Mouse (Mus musculus) adrenal gland, adult 2 months (tissue): Measurements from ENCODE around the gene Orm1. TPM values are rescaled to one million over a fixed set of nuclear protein-coding genes. Genes with fewer than 3 reads are reported as not detected.
A peak's percentile ranks its signal among the peaks of the same experiment; 100 is the strongest.

Experiments
- DNase-seq: peaks from one replicate; pipeline ENCODE4 v3.0.0; 2021
- long read RNA-seq: library from polyadenylated mRNA; stranded (forward); transcript quantifications from one replicate; pipeline ENCODE4 v2.0.0, GENCODE M21; 2021
- polyA plus RNA-seq: library from polyadenylated mRNA; depleted of rRNA; stranded (reverse); fragments of >200 nt; gene quantifications from 2 replicates; pipeline ENCODE4 v1.2.3, GENCODE M21; 2012; rRNA removed
- total RNA-seq, 2 experiments: library from RNA; stranded (reverse); gene quantifications; 2 replicates each; pipeline ENCODE4 v1.2.3; 2021

The Orm1 gene
- total RNA-seq, result 10 to 100 TPM; 38.2 to 61.8 TPM
- polyA plus RNA-seq, result 13.8 and 18.0 TPM in 2 replicates
- long read RNA-seq, transcript Orm1-201 (6 exons, 775 nt), result major isoform, 20 of 27 reads
- long read RNA-seq, partial matches to known transcripts, result 6 of 27 reads
- long read RNA-seq, other reads (novel, unspliced or antisense), result 1 of 27 reads

- peak; percentile 77 for DNase-seq
These were observed at the start of gene Orm1 for GRCm38 (mm10) chr4:63344295-63344694. Gene Orm1 (plus strand): TSS chr4:63344560.

DNA sequence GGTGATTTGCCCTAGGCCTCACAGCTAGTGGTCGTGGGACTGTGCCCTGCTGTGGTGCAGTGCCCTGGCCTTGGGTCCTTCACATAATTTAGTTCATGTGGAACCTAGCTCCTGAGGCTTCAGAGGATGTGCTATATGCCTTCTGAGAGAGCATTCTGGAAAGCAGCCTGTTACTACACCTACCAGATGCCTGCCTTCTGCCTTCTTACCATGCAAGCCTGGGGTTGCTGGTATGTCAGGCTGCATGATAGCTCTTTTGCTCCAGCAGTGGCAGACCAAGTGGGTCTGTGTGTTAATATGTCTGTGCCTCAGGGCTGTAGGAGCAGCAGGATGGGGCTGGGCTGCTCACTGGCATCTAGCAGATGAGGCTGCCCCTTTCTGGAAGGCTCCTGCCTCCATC, 48.7 kb upstream of the Orm1 start:
- DNase-seq, result no peak

DNA sequence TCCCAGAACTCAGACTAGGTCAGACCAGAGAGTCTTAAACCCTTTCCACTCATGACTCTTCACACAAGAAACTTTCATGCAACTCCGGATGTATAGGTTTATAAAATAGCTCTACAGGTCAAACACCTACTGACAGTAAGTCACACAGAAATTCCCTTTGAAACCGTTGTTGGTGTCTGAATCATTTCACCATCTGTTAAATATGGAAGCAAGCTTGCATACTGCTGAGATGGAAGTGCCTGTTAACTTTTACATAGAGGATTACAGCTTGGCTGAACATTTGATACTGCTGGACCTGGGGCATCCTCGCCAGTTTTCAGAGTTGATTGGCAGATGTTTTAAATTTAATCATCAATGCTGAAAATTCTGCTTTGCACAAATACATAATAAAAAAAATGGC, 48.1 kb upstream of the Orm1 start:
- DNase-seq, result no peak

GRCm38 (mm10) chr4:63296876-63297275, 47.5 kb upstream of the Orm1 start:
- DNase-seq, result no peak

- DNase-seq, result no peak
These were observed 46.2 kb upstream of the Orm1 start for GRCm38 (mm10) chr4:63298191-63298590.

DNA sequence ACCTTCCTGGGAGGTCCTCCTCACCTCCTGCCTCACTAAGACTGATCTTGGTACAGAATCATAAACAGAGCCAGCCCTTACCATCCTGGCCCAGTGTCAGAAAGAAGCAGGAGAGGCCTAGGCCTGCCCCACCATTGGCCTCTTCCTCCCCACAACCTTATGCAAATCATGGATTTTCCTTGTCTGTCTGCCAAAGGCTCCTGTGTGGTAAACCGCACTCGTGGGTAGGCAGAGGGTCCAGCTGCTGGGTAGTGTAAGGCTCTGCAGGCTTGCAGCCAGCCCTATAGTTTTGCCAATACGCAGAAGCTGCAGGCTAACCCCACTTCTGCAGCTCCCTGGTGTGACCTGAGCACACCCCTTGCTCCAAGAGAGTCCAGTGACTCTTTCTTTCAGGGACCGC, 41.7 kb upstream of the Orm1 start:
- no peak for DNase-seq

DNA sequence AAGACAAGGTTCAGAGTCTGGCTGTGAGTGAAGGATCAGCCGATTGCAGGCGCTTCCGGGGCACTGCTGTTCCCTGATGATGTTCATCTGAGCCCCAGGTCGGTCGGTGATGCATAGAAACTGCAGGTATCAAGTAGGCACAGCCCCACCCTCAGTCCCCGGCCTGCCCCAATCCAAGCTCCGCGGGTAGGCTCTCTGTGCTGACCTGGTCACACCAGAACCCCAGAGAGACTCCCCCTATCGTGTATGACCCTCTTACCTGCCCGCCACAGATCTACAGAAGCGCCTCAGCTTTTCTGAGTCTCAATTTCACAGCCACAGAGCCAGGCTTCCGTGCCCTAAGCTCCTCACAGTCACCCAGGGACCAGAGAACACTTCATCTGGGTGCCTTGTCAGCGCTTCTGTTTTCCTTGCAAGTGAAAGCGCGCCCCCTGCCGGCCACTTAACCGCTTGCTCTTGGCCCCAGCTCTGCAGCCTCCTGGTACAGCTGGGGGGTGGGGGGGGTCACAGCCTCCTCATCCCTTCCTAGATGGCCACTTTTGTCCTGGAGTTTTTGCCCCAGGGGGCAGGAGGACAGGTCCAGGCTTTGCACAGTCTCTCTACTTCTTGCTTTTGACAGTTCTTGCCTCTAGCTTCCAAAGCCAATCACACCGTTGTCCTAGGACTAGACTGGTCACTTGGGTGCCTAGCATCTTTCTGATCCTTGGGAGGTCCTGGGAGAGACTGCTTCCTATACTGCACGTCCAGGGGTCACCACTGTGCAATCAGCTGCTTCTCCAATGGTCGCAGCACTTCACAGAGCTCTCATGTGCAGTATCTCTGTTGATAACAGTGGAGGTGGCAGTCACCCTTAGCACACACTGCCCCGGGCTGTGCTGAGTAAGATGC, 36.9 kb upstream of the Orm1 start:
- DNase-seq, result peak; percentile 87

- peak; percentile 15 for DNase-seq
These were observed 36.0 kb upstream of the Orm1 start for GRCm38 (mm10) chr4:63308316-63308715.

- peak; percentile 28 for DNase-seq
These were observed 34.0 kb upstream of the Orm1 start for GRCm38 (mm10) chr4:63310247-63310855.

DNA sequence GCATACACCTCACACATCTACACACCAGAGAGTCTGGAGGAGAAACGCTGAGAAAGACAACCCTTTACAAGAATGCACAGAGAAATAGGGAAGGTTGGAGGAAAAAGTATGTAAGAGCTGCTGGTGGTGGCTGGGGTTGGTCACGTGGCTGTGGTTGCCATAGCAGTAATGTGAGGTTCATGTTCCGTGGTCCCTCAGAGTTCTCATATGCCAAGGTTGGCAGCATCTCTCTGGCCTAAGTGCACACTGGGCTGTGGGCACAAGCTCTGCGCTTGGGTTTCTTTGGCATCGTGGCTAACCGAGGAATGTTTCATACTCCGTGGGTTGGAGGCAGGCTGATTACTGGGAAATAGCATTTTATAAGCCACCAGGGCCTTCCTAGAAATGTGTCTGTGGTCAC, 32.9 kb upstream of the Orm1 start:
- DNase-seq, result no peak

GRCm38 (mm10) chr4:63314063-63314462, 30.3 kb upstream of the Orm1 start:
- no peak for DNase-seq

- DNase-seq, result peak; percentile 90
These were observed 28.1 kb upstream of the Orm1 start for GRCm38 (mm10) chr4:63316076-63316746.

- peak; percentile 63 for DNase-seq
These were observed 24.8 kb upstream of the Orm1 start for GRCm38 (mm10) chr4:63319566-63319965.

DNA sequence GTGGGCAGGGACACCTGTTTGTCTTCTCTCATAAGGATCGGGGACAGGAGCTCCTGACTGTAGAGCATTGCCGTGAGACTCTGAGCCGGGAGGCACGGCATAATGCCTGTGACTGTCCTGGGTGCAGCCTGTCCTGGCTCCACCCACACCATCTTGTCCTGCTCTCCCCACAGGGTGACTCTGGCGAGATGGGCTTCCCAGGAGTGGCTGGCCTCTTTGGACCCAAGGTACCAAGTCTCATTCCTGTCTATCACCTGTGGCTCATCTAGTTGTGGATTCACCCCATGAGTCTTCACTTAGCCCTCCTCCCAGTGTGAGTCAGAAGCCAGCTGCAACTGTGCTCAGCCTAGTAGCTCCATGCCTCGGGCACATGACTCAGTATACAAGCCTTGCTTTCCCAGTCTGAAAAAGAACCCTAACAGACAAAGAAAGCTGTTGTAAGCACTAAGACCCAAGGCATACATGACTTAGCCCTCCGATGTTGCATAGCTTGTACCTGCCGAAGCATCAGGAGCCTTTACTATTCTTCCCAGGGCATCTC, 21.0 kb upstream of the Orm1 start:
- peak; percentile 67 for DNase-seq

DNA sequence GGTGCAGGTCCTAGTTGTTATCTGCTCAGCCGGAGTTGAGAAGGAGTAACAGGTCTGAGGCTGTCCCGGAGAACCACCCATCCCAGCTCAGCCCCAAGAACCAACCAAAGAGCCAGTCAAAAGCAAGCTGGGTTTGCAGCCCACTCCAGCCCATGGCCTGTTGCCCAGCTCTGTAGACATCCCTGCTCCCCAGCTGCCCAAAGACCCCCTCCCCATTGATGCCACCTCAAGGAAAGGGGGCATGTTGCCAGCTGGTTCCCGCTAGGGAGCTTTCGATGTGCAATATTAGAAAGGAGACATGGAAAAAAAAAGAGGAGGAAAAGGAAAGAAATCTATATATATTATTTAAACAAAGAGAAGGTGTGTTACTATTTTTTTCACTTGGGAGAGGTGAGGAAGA, 11.0 kb upstream of the Orm1 start:
- no peak for DNase-seq

- no peak for DNase-seq
These were observed 5.8 kb upstream of the Orm1 start for GRCm38 (mm10) chr4:63338414-63339076.

DNA sequence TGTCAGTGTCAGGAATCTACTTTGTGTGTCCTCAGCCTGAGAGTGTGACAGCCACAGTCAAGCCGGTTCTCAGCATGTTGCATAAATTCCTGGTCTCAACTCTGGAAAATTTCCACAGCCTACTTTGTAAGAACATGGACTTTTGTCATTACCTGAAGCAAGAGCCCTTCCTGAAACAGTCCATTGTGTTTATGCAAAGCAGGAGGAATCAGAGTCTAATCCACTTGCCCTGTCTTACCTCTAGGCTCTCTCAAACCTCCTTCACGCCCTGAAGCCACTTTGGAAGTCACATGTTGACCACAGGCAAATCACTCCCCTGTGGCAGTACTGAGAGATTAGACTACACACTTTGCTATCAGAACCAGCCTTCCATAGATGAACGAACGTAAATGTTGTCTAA, 1.9 kb upstream of the Orm1 start:
- no peak for DNase-seq

- DNase-seq, result no peak
These were observed 752 bp upstream of the Orm1 start for GRCm38 (mm10) chr4:63343608-63344007.

- DNase-seq, result no peak
These were observed 901 bp downstream of the Orm1 start for GRCm38 (mm10) chr4:63345261-63345660.

GRCm38 (mm10) chr4:63346659-63347058, 2.3 kb downstream of the Orm1 start:
- no peak for DNase-seq

GRCm38 (mm10) chr4:63348524-63348923, 4.2 kb downstream of the Orm1 start:
- no peak for DNase-seq
